Mouse (Mus musculus): ENCODE results near the gene Jade1. TPM values are rescaled to one million over a fixed set of nuclear protein-coding genes. Genes with fewer than 3 reads are reported as not detected.

The Jade1 gene
- total RNA-seq, 2 experiments from 2014 or later = 26.0 to 31.1 TPM

DNA sequence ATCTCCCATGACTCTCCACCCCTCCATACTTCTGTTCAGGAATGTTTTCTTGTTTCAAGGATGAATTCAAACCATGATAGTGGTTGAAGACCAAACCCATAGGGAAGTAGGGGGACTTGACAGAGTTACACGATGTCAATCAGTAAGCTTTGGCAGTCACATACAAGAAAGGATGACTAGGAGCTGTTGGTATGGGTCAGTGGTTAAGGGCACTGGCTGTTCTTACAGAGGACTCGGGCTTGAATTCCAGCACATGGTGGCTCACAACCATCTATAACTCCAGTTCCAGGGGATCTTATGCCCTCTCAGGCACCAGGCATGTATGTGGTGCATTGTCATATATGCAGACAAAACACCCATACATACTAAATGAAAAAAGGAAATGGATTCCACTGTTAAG is 21.7 kb downstream of the Jade1 start:
- no peak for DNase-seq

DNA sequence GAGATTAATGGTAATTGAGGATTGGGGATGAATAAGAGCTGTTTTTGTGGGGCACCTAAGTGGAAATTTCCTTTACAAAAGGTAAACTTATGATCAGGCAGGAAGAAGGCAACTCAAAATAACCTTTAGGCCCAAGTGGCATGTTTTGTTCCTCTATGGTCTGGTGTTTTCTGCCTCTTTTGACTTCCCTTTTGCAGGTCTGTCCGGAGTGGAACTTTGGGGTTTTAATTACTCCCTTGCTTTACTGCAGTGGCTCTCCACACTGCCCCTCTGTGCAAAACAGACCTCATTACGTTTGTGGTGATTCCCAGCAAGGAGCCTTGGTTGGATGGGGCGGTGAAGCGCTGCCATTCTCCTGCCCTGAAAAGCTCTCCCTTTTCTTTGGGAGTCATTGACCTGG is 24.3 kb downstream of the Jade1 start:
- DNase-seq = no peak

DNA sequence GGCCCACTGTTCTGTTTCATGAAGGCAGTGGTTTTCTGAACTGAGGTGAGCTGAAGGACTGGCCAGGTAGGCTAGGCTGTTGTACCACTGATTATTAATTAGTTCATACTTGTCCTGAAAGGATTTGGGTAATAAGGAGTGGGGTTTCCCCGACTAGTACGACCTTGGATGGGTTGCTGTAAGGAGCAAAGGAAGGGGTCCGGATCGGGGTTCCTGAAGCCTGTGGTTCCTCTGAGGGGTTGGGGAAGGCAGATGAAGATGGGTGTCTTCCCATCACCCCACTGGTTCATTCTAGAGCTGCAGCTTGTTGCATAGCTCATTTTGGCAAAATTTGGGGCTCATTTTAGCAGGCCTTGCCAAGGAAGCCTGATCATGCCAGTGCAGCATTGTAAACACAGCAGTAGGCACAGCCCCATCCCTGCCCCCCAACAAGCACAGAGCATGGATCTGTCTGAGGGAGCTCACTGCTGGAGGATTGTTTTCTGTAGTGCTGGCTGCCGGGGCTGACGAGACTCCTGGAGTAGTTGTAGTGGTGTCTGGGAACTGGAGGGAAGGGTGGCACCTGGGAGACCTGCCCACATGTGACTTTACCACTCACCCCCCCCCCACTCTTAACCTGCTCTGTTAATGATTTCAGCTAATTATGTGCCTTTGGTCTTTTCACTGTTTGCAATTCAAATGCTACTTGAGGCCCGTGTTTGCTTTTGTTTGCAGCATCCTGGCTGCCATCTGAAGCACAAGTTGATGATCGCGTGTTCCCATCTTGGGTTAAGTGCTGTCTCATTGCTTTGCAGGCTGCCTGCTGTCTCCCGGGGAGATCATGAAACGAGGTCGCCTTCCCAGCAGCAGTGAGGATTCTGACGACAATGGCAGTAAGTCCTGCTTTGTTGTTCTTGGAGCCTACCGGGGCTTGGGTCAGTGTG is 25.1 kb downstream of the Jade1 start:
- DNase-seq = no peak

DNA sequence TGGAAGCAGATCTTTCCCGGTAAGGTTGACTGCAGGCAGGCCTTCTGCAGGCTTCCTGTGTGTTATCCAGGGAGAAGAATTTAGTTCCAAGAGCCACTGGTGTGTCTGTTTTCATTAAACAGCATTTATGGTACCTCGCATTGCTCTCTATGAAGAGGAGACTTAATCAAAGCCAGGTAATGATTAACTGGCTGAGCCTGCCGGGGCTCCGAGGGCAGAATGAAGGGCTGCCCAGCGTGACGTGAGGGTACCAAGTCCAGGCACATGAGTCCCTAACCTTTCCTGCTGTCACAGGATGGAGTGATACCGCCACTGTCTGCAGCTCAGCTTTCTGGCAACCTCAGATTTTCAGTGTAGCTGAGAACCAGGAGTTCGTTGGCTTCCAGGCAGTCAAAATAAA is 25.9 kb downstream of the Jade1 start:
- DNase-seq = no peak

DNA sequence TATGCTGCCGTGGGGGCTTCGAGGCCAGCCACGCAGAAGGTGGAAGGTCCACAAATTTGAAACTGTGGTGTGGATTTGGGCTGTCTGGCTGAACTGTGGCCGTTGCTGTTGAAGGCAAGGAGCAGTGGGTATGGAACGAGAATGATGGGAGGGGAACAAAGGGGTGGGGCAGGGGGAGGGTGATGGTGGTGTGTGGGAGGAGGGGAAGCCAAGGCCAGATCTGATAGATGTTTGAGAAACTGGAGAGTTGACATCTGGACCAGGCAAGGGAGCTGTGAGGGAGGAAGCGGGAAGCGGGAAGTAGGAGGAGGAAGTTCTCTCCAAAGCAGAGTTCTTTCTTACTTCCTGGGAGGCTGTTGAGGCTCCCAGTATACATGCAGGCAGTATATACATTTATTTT is 26.7 kb downstream of the Jade1 start:
- no peak for DNase-seq

DNA sequence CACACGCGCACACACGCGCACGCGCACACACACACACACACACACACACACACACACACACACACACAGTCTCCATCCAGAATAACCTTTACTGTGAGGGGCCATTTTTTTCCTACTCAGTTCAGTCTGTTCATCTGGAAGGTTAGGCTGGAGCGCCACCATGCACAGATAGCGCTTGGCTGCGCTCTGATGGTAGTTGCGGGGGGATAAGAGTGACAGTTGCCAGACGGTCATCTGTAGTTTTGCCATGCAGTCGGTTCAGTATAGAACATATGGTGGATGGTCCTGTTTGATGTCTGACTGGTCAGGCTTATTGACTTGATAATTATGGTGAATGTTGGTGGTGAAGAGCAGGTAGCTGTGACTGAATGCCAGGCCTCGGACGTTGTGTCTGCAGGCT is 27.6 kb downstream of the Jade1 start:
- DNase-seq = no peak

DNA sequence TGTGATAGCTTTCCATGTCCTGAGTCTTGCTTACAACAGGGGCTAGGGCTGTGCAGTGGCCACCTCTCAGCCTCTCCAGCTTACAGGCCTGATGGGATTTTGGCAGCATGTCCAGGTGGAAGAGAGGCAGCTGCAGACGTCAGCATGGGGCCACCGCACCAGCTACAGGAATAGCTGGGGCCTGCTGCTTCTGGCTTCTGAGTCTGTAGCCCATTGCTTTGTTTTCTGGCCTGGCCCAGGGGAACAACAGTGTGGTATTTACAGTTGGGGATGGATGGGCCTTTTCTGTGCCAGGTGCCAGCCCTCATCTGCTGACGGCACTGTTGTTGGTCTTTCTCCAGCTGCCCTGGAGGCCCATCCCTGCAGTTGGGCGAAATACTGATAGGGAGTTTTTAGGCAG is 28.1 kb downstream of the Jade1 start:
- DNase-seq = no peak

DNA sequence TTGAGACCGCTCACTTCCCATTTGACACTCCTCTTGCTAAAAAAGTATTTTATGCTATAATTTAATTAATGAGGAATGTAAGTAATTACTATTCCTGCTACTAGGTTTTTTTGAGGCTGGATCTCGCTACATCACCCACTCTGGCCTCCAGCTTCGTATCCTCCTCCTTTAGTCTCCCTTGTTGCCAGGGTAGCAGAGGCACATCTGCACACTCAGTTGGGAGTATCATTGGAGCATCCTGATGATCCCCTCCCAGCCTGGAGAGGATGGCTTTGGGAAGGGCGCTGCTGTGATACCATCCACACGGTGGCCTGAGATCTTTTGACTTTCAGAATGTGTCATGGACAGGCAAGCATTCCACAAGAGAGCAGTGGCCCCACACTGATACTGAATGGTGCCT is 30.0 kb downstream of the Jade1 start:
- no peak for DNase-seq

DNA sequence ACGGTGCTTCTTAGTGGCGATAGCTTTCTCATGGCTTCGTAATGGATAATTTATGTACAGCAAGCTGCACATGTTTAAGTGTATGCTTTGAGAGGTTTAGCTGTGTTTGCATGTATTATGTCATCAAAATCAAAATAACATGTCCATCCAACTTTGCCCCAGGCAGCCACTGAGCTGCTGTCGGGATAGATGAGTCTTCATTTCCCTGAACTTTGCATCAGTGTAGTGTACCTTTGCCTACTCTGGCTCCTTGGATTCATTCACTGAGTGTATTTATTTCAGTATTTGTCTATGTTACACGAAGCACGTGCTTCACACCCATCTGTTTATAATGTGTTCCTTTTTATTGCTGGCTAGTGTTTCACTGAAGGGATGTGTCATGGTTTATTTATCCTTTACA is 30.8 kb downstream of the Jade1 start:
- no peak for DNase-seq

DNA sequence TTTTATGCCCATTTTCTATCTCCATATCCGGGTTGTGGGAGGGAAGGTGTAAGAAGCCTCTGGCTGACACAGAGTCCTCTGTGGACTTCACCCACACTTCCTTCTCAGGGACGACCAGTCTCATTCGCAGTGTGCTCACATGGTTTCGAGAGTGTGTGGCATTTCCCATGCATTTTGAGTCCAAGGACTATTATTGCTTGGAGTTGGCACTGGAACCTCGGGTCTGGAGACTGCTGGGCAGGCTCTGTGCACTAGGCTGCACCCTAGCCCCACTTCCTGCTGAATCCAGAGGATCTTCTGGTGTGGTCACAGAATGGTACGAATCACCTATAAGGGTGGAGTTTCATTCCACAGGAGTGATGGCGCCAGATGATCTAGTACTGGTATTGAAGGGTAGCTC is 31.4 kb downstream of the Jade1 start:
- no peak for DNase-seq

DNA sequence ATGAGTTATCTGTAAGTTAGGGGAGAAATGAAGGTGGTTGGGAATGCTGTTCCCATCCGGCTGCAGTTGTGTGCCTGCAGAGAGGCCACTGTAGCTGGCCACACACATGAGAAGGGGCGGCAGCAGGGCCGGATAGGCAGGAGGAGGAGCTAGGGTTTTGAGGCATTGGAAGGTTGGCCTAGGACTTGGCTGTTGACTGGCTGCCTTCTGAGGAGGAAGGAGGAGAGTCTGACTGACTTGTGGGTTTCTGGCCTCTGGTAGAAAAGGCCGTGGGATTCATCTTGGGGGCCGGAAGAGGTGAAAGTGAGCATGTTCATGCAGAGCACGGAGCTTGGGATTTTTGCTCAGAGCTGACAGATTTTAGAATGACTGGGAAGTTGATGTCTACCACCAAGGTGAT is 32.1 kb downstream of the Jade1 start:
- DNase-seq = no peak

DNA sequence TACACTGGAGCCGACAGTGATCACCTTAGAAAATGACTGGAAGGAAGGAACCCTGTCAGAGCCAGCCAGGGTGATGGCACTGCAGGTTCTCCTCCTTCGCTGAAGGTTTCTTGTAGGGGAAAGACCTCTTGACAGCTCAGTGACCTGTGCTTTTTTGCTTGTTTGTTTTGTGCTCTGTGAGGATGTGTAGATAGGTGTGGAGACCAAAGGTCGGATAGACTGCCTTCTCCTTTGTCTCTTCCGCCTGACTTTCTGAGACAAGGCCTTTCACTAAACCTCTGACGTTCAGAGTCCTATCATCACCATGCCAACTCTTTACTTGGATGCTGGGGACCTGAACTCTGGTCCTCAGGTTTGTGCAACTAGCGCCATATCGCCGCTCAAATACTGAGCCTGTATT is 33.0 kb downstream of the Jade1 start:
- no peak for DNase-seq

DNA sequence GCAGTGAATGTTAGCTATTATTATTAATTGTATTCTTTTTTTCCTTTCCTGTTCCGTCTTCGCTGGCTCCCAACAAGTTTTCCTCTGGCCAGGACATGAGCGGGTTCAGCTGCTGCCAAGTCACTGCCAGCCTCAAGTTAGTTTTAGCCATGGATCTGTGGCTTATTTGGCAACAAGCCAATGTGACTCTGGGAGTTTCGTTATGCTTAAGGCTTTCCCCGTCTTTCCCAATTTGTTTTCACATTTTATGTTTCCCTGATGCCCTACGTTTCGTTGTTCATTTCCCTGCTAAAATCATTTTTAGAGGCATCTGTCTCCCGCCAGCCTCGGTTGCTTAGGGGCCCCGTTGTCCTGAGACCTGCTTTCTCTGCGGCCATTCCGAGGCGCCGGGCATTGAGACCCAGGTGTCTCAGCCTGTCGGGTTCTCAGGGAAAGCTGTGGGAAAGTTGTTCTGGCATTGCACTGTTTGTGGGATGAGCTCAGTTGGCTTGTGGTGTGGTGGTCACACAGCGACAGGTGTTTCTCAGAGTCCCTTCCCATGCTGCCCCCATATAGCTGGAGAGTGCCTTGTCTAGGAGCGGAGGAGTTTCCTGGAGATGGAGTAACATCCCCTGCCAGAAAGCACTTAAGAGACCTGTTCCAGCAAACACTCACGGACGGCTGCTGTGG is 33.8 kb downstream of the Jade1 start:
- no peak for DNase-seq

DNA sequence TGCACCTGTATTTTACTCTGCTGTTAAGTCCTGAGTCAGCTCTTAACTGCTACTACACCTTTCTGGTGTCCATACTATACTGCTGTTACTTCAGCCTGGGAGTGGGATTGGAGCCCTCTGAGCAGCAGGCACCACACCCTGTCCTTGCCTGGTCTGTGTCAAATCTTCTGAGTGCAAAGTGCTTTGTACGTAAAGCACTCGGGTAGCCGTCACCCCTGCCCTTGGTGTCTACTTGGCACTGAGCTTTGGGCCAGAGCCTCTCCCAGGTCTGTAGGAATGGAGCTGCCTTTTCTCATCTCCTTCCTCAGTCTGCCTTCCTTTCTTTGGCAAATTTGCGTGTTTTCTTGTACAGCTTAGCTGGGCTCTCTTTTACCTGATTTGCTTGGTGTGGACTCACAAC is 34.5 kb downstream of the Jade1 start:
- no peak for DNase-seq

DNA sequence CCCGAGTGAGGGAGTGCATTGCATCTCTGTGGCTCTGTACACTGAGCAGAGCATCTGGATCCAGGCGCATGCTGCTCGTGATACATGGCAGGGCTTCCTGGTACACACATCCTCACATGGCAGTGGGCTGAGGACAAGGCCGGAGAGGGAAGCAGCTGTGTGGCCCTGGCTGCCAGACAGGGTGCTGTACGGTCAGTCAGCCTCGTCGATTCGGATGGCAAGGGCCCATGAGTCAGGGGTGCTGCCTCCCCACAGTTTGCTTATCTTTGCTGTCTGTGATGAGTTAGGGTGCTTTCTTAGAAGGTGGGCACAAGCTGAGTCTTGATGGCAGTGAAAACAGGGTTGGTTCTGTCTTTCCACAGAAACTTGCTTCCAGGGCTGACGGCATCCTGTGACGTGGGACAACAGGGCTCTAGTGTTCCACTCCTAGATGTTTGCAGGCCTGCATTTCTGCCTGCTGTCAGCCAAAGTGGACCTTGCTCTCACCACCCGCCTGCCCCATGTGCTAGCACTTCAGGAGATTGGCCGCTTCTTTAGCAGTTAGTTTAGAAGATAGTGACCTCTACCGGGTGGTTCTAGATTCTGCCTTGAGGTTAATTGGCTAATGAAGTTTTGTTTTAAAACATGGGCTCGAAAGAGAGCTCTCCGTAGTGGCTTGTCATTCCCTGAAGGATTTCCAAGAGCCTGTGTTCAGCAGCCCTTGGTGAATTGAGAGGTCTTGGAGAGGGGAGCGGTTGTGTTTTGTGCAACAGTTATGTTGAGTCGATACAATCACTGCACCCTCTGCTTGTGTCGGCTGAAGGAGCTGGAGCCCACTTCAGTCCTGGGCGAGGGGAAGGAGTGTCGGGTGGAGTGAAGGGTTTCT is 35.4 kb downstream of the Jade1 start:
- no peak for DNase-seq

DNA sequence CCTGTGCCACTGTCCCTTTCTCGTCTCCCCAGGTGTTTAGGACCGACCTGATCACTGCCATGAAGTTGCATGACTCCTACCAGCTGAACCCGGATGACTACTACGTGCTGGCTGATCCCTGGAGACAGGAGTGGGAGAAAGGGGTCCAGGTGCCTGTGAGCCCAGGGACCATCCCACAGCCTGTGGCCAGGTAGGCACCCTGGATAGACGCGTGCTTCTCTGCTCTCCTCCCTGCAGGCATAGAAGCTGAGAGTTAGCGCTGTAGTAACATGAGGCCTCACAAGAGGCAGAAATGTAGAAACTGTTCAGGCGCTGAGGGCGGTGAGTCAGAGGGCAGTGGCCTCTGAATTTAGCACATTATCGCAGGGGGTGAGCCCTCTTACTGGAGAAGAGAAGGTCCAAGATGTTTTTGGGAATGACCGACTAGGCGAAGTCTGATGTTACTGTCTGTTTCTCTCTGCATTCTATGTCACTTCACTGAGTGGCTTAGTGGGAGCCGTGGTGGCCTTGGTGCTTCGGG is 36.2 kb downstream of the Jade1 start:
- DNase-seq = no peak

DNA sequence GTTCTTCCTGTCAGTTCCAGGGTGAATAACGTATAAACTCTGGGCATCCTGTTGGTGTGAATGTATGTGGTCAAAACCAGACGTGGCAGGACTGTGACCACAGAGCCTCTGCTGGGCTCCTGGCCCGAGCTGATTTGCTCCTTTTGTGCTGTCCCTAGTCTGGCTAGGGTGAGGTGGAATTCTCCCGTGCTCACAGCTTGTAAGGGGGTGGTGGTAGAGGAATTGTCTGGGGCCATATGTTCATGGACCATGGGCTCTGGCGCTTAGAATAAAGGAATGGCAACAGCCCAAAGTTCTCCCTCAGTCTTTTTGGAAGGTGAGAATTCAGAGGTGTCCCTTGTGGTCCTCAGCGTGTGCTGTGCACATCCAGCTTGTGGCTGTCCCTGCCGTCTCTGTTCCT is 37.3 kb downstream of the Jade1 start:
- DNase-seq = no peak

DNA sequence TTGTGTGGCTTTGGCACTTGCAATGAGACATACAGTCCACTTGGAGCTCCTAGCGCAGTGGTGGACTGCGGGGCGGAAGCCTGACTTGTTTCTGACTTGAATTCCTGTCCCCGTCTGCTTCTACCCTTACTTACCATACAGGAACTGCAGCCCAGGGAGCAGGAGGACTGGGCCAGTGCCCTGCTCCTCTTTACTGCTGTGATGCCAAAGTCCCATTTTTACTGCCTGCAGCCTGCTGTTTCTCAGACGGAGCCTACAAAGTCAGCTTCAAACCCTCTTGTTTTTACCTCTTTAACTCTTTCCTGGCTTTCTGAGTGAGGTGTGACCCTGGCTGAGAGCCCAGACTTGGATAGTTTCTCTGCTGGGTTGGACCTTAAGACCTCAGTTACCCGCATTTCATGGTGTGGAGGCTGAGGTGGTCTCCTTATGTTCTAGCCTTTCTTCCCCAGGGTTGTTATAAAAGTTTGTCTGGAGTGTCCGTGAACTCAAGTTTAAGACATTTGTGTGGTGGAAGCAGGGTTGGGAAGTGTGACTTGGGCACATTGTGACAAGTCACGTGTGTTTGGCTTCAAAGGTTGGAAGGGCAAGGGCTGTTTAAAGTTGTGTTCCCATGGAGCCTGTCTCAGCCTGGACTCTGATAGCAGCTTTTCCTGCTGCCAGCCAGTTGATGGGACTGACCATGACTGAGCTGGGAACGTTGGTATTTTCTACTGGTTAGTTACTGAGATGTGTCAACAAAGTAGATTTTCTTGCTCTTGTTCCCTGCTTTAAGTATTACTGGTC is 38.8 kb downstream of the Jade1 start:
- no peak for DNase-seq

DNA sequence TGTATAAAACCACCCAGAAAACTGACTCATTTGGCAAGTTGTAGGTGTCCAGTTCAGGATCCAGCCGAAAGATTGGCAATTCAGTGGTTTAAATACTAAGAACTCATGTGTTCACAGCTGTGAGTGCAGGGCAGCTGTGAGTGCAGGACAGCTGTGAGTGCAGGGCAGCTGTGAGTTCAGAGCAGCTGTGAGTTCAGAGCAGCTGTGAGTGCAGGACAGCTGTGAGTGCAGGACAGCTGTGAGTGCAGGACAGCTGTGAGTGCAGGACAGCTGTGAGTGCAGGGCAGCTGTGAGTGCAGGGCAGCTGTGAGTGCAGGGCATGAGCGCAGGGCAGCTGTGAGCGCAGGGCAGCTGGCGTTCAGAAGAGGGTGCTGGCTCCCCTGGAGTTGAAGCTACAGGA is 39.5 kb downstream of the Jade1 start:
- no peak for DNase-seq

DNA sequence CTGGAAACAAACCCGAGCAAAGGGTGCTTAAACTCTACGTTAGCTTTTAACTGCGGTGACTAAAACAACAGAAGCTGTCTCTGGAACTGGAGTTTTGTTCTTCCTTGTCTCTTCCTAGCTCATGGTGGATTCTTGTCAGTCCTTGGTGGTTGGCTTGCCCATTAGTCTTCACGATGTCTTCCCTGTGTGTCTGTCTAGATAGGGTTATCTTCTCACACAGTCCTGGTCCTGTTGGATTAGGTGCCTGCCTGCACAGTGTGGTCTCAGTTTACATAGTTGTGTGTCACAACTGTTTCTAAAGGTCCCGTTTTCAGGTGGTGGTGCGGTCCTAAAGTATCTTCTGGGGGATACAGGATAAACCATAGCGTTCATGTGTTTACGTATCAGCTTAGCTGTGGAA is 41.5 kb downstream of the Jade1 start:
- DNase-seq = no peak

DNA sequence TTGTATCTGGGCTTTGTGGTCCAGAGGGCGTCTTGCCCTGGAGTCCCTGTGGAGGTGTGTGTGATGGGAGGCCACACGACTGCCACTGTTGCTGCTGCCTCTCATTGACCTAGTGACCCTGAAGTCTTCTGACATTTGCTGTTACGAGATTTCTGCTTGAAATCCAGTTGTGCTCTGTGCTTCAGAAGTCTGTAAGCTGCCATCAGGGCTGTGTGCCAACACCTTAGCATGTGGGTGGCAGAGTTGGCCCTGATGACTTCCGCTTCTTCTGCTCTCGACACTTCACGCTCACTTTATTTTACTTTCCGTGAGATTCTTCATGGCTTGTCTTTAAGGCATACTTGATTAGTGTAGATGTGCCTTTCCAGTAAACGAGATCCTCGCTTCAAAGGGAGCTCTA is 42.9 kb downstream of the Jade1 start:
- DNase-seq = no peak

DNA sequence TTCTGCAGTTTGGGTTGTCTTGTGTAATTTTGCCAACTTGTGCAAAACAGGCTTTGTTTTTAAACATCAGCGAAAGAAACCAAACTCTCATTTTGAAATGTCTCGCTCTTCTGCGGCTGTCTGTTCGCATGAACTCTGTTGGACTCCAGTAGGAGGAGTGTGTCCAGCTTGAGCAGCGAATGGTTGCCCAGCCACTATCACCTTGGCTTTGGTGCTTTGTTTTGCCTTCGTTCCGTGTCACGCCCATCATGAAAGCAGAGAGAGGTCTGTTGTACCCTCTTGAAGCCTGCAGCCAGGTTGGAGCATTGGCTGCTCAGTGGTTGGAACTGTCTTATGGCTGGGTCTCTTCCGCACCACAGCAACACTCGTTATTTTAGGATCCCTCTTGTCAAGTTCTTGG is 43.7 kb downstream of the Jade1 start:
- DNase-seq = no peak
